Mouse (Mus musculus) intestine, embryonic 16.5 days (tissue): Measurements from ENCODE around the gene Atp2a1. TPM values are rescaled to one million over a fixed set of nuclear protein-coding genes. Genes with fewer than 3 reads are reported as not detected.

Experiments used
- ATAC-seq: fragments of 200-750 bp; cut with Nextera tagmentation; 2 replicates; pipeline ENCODE4 v1.8.0; 2017; ENCODE audit warnings: moderate TSS enrichment, moderate library complexity
- H3K27ac ChIP-seq: fragments of 300-500 bp; sonication (generic); 2 replicates; pipeline ENCODE4 v1.5.1; 2014; ENCODE audit warnings: mild to moderate bottlenecking, low read length
- H3K27me3 ChIP-seq: fragments of 300-500 bp; sonication (generic); replicated peaks from 2 replicates; pipeline ENCODE4 v1.6.1; 2014; ENCODE audit warnings: low read length, control low read depth, mixed read lengths; ENCODE audit not compliant: control insufficient read depth, insufficient read depth
- H3K36me3 ChIP-seq: fragments of 300-500 bp; sonication (generic); 2 replicates; pipeline ENCODE4 v1.6.1; 2014; ENCODE audit warnings: low read length, control low read depth; ENCODE audit not compliant: control insufficient read depth, insufficient read depth
- H3K4me1 ChIP-seq: fragments of 300-500 bp; sonication (generic); 2 replicates; pipeline ENCODE4 v1.6.1; 2014; ENCODE audit warnings: low read length, control low read depth, mixed read lengths; ENCODE audit not compliant: control insufficient read depth, insufficient read depth
- H3K4me2 ChIP-seq: fragments of 300-500 bp; sonication (generic); 2 replicates; pipeline ENCODE4 v1.6.1; 2014; ENCODE audit warnings: low read depth, low read length, control low read depth
- H3K4me3 ChIP-seq: fragments of 300-500 bp; sonication (generic); 2 replicates; pipeline ENCODE4 v1.5.1; 2014; ENCODE audit warnings: mild to moderate bottlenecking, low read length
- H3K9ac ChIP-seq: fragments of 300-500 bp; sonication (generic); 2 replicates; pipeline ENCODE4 v1.6.1; 2014; ENCODE audit warnings: low read depth, low read length
- H3K9me3 ChIP-seq: fragments of 300-500 bp; sonication (generic); 2 replicates; pipeline ENCODE4 v1.6.1; 2016; ENCODE audit warnings: low read length, control low read depth; ENCODE audit not compliant: control insufficient read depth
- WGBS: fragments of 180-500 bp; shearing (Covaris S2); extraction: QIAGEN DNeasy Blood & Tissue Kit; methylation state at CpG from one replicate; pipeline ENCODE4 v1.1.7; 2014; 5-methylcytosine and 5-hydroxymethylcytosine counted together
- polyA plus RNA-seq: library from polyadenylated mRNA; unstranded; fragments of >200 nt; fragmentation: Nextera tagmentation; extraction: Ambion mirVana; gene quantifications from 2 replicates; pipeline ENCODE4 v1.2.1, GENCODE M21; 2015

Gene Atp2a1
- polyA plus RNA-seq, 1 experiment from 2014 or later, result 1.3 TPM

- no peak overlapping the region for H3K9ac ChIP-seq
- H3K27me3 ChIP-seq, result no peaks in the 10 kb centered on the region
- H3K4me2 ChIP-seq, result no peak overlapping the region
- 72% methylated on average over 5 of the region's 5 CpGs for WGBS
- no peak overlapping the region for H3K27ac ChIP-seq
- peaks cover 22% of the 10 kb centered on the region for H3K36me3 ChIP-seq
- ATAC-seq, result peak; percentile 22; the same call in 1 of the 2 replicates
- peaks cover 6% of the 10 kb centered on the region for H3K4me1 ChIP-seq
- H3K9me3 ChIP-seq, result no peaks in the 10 kb centered on the region
- no peak overlapping the region for H3K4me3 ChIP-seq
Observed at GRCm38 (mm10) chr7:126467271-126467670, 4.4 kb upstream of the Atp2a1 start.

- no peak overlapping the region for H3K9ac ChIP-seq
- no peak for ATAC-seq
- no peak overlapping the region for H3K4me3 ChIP-seq
- H3K9me3 ChIP-seq, result no peaks in the 10 kb centered on the region
- no peak overlapping the region for H3K27ac ChIP-seq
- H3K4me2 ChIP-seq, result no peak overlapping the region
- no peaks in the 10 kb centered on the region for H3K27me3 ChIP-seq
- H3K4me1 ChIP-seq, result peaks cover 6% of the 10 kb centered on the region
- 83% methylated on average over 5 of the region's 5 CpGs for WGBS
- peaks cover 21% of the 10 kb centered on the region for H3K36me3 ChIP-seq
Observed at GRCm38 (mm10) chr7:126466707-126467106, 3.8 kb upstream of the Atp2a1 start.

- WGBS, result 66% methylated on average over 9 of the region's 9 CpGs
- H3K4me1 ChIP-seq, result peaks cover 6% of the 10 kb centered on the region
- H3K4me3 ChIP-seq, result no peak overlapping the region
- peaks cover 21% of the 10 kb centered on the region for H3K36me3 ChIP-seq
- ATAC-seq, result no peak
- no peak overlapping the region for H3K27ac ChIP-seq
- H3K9ac ChIP-seq, result no peak overlapping the region
- no peaks in the 10 kb centered on the region for H3K9me3 ChIP-seq
- no peaks in the 10 kb centered on the region for H3K27me3 ChIP-seq
- H3K4me2 ChIP-seq, result no peak overlapping the region
Observed at GRCm38 (mm10) chr7:126466116-126466515, 3.2 kb upstream of the Atp2a1 start.

GRCm38 (mm10) chr7:126465246-126466030, 2.5 kb upstream of the Atp2a1 start:
- no peak for ATAC-seq
- H3K4me2 ChIP-seq, result no peak overlapping the region
- peaks cover 6% of the 10 kb centered on the region for H3K4me1 ChIP-seq
- H3K9me3 ChIP-seq, result no peaks in the 10 kb centered on the region
- peaks cover 21% of the 10 kb centered on the region for H3K36me3 ChIP-seq
- H3K27ac ChIP-seq, result no peak overlapping the region
- H3K27me3 ChIP-seq, result no peaks in the 10 kb centered on the region
- WGBS, result 34% methylated on average over 7 of the region's 7 CpGs
- no peak overlapping the region for H3K4me3 ChIP-seq
- H3K9ac ChIP-seq, result peak overlapping the region; percentile 0; the same call in 1 of the 2 replicates

GRCm38 (mm10) chr7:126464836-126465235, 1.9 kb upstream of the Atp2a1 start:
- Histone ChIP-seq H3K4me1 (peaks cover 6% of the 10 kb centered on the region), H3K4me2 (no peak overlapping the region), H3K4me3 (no peak overlapping the region), H3K36me3 (peaks cover 16% of the 10 kb centered on the region), H3K9ac (no peak overlapping the region), H3K27me3 (no peaks in the 10 kb centered on the region), H3K27ac (no peak overlapping the region), H3K9me3 (no peaks in the 10 kb centered on the region)
- no peak for ATAC-seq
- WGBS, result 31% methylated on average over 5 of the region's 5 CpGs

GRCm38 (mm10) chr7:126464121-126464520, 1.2 kb upstream of the Atp2a1 start:
- Histone ChIP-seq H3K9me3 (no peaks in the 10 kb centered on the region), H3K27me3 (no peaks in the 10 kb centered on the region), H3K4me3 (no peak overlapping the region), H3K4me1 (peaks cover 6% of the 10 kb centered on the region), H3K36me3 (peaks cover 15% of the 10 kb centered on the region), H3K27ac (no peak overlapping the region), H3K4me2 (no peak overlapping the region), H3K9ac (no peak overlapping the region)
- no peak for ATAC-seq
- 67% methylated on average over 4 of the region's 4 CpGs for WGBS

- no peaks in the 10 kb centered on the region for H3K9me3 ChIP-seq
- H3K4me3 ChIP-seq, result no peak overlapping the region
- H3K27me3 ChIP-seq, result no peaks in the 10 kb centered on the region
- 56% methylated on average over 4 of the region's 4 CpGs for WGBS
- ATAC-seq, result no peak
- H3K4me2 ChIP-seq, result no peak overlapping the region
- no peak overlapping the region for H3K9ac ChIP-seq
- no peak overlapping the region for H3K27ac ChIP-seq
- peaks cover 6% of the 10 kb centered on the region for H3K4me1 ChIP-seq
- peaks cover 11% of the 10 kb centered on the region; the same call in 1 of the 2 replicates for H3K36me3 ChIP-seq
Observed at GRCm38 (mm10) chr7:126463547-126463946, 639 bp upstream of the Atp2a1 start.

- Histone ChIP-seq H3K27ac (no peak overlapping the region), H3K4me1 (peaks cover 8% of the 10 kb centered on the region), H3K9me3 (no peaks in the 10 kb centered on the region), H3K9ac (0 out of 2 replicates have a peak overlapping the region, but pooled peaks have one; percentile 7), H3K27me3 (no peaks in the 10 kb centered on the region), H3K4me3 (no peak overlapping the region), H3K36me3 (no peaks in the 10 kb centered on the region), H3K4me2 (no peak overlapping the region)
- 67% methylated on average over 3 of the region's 3 CpGs for WGBS
- ATAC-seq, result no peak
Observed at GRCm38 (mm10) chr7:126461626-126462025, 1.3 kb downstream of the Atp2a1 start.

- Histone ChIP-seq H3K4me2 (no peak overlapping the region), H3K4me1 (peaks cover 8% of the 10 kb centered on the region), H3K36me3 (no peaks in the 10 kb centered on the region), H3K9me3 (no peaks in the 10 kb centered on the region), H3K9ac (no peak overlapping the region), H3K27me3 (no peaks in the 10 kb centered on the region), H3K27ac (no peak overlapping the region), H3K4me3 (no peak overlapping the region)
- WGBS, result 56% methylated on average over 10 of the region's 10 CpGs
- no peak for ATAC-seq
Observed at GRCm38 (mm10) chr7:126460623-126461399, 2.1 kb downstream of the Atp2a1 start.
